ENCODE assay signal across 8 mouse cellular contexts in the genomic region with DNA sequence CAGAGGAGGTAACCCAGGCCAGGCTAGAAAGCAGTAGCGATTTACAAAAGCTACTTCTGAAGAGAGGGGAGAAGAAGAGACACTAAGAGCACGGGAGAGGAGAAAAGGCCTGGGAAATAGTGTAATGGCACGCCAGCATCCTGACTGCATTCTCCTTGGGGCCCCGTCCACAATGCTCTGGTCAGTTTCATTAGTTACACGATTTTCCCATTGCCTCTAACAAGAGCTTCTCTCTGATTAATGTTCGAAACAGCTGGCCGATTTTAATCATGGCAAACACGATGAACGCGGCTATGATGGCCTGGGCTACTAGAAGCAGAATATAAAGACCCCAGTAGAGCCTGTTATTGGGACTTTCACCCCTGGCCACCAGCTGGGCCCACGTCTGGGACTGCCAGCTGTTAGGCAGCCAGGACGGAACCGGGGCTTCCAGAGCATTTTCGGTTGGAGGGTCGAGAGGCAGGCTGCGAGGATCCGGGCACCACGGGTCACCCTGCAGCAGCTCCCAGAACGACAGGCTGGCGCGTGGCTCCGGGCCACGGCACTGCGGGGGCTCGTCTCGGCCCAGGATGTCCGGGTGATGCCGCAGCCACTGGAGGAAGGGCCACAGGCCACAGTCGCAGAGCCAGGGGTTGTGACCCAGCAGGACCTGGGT. TPM values are rescaled to one million over a fixed set of nuclear protein-coding genes. Genes with fewer than 3 reads are reported as not detected.
DNase-seq lines count a peak whose midpoint lies in the region; ATAC-seq and TF ChIP-seq lines count a peak whose summit lies in the region.

No protein-coding gene starts in this region.

- peaks cover 15% of the 10 kb centered on the region for H3K4me1 ChIP-seq in embryonic facial prominence, embryonic 12.5 days
- H3K4me1 ChIP-seq in hindbrain, embryonic 14.5 days (replicated peaks; ENCODE audit: control insufficient read depth, insufficient read depth, low read length), result peaks cover 21% of the 10 kb centered on the region
- peaks cover 16% of the 10 kb centered on the region; the same call in 1 of the 2 replicates for H3K4me1 ChIP-seq in lung, postnatal 0 days (ENCODE audit: insufficient read depth, low read depth, low read length)

- peak overlapping the region; percentile 100 for H3K4me2 ChIP-seq in embryonic facial prominence, embryonic 12.5 days (replicated peaks)
- H3K4me2 ChIP-seq in hindbrain, embryonic 14.5 days (replicated peaks), result peak overlapping the region; percentile 95
- H3K4me2 ChIP-seq in lung, postnatal 0 days (replicated peaks; ENCODE audit: low read depth, low read length), result peak overlapping the region; percentile 93

- peaks cover 62% of the 10 kb centered on the region for H3K27me3 ChIP-seq in embryonic facial prominence, embryonic 12.5 days
- peaks cover 67% of the 10 kb centered on the region for H3K27me3 ChIP-seq in hindbrain, embryonic 14.5 days (ENCODE audit: control insufficient read depth, insufficient read depth, low read length)
- H3K27me3 ChIP-seq in lung, postnatal 0 days (replicated peaks; ENCODE audit: insufficient read depth, low read length), result peaks cover 29% of the 10 kb centered on the region; the same call in 1 of the 2 replicates

- peak overlapping the region; percentile 59 for H3K4me3 ChIP-seq in embryonic facial prominence, embryonic 12.5 days
- peak overlapping the region; percentile 52 for H3K4me3 ChIP-seq in hindbrain, embryonic 14.5 days (replicated peaks; ENCODE audit: low read length)
- H3K4me3 ChIP-seq in lung, postnatal 0 days (ENCODE audit: low read depth, low read length), result peak overlapping the region; percentile 51

- ATAC-seq in embryonic facial prominence, embryonic 12.5 days (ENCODE audit: insufficient number of reproducible peaks, insufficient read depth, low FRiP score, low TSS enrichment), result no peak
- ATAC-seq in hindbrain, embryonic 14.5 days (ENCODE audit: low FRiP score), result peak; percentile 41
- no peak for ATAC-seq in lung, postnatal 0 days

- no peak for TF ChIP-seq EP300 in lung, postnatal 0 days (IDR thresholded peaks at IDR 0.05)

- H3K9me3 ChIP-seq in embryonic facial prominence, embryonic 12.5 days, result no peaks in the 10 kb centered on the region
- no peaks in the 10 kb centered on the region for H3K9me3 ChIP-seq in hindbrain, embryonic 14.5 days (ENCODE audit: control insufficient read depth, low read length)
- no peaks in the 10 kb centered on the region for H3K9me3 ChIP-seq in lung, postnatal 0 days (ENCODE audit: low read length)

- no peak for TF ChIP-seq CTCF in lung, postnatal 0 days (IDR thresholded peaks at IDR 0.05)

- no peak overlapping the region for H3K27ac ChIP-seq in embryonic facial prominence, embryonic 12.5 days
- H3K27ac ChIP-seq in hindbrain, embryonic 14.5 days, result no peak overlapping the region
- no peak overlapping the region for H3K27ac ChIP-seq in lung, postnatal 0 days (ENCODE audit: low read length)

- DNase-seq in layer of hippocampus, postnatal 36 days, result peak; percentile 11 to 24
- no peak for DNase-seq in layer of hippocampus, adult 9-10 months (ENCODE audit: low spot score)
- DNase-seq in hindbrain, embryonic 14.5 days (ENCODE audit: low spot score), result no peak
- no peak for DNase-seq in lung, postnatal 0 days (ENCODE audit: low spot score)
- DNase-seq in testis, postnatal 14 days (ENCODE audit: low spot score), result peak; percentile 20
- no peak for DNase-seq in ovary, postnatal 10 days (ENCODE audit: low spot score)
- DNase-seq in yolk sac, embryonic 10.5 days (ENCODE audit: low spot score), result no peak

- WGBS in embryonic facial prominence, embryonic 12.5 days, result 11% methylated on average over 29 of the region's 29 CpGs
- 10% methylated on average over 29 of the region's 29 CpGs for WGBS in hindbrain, embryonic 14.5 days
- WGBS in lung, postnatal 0 days, result 12% methylated on average over 27 of the region's 29 CpGs

- H3K9ac ChIP-seq in embryonic facial prominence, embryonic 12.5 days, result peak overlapping the region; percentile 61
- peak overlapping the region; percentile 57 for H3K9ac ChIP-seq in hindbrain, embryonic 14.5 days
- peak overlapping the region; percentile 23; the same call in 1 of the 2 replicates for H3K9ac ChIP-seq in lung, postnatal 0 days (replicated peaks; ENCODE audit: low read depth)

- H3K36me3 ChIP-seq in embryonic facial prominence, embryonic 12.5 days, result no peaks in the 10 kb centered on the region
- H3K36me3 ChIP-seq in hindbrain, embryonic 14.5 days (replicated peaks; ENCODE audit: control insufficient read depth, insufficient read depth), result peaks cover 6% of the 10 kb centered on the region; the same call in 1 of the 2 replicates
- no peaks in the 10 kb centered on the region for H3K36me3 ChIP-seq in lung, postnatal 0 days (ENCODE audit: insufficient read depth, low read length)

RNA-seq across cellular contexts. Expression of gene Gp5, which starts 2.5 kb away (rescaled TPM):
- 1 to 10 TPM; 2.0 to 2.1 TPM for total RNA-seq in layer of hippocampus, postnatal 36 days (2021)
- polyA plus RNA-seq in embryonic facial prominence, embryonic 12.5 days (2016; fragmentation: Nextera tagmentation; extraction: Ambion mirVana), result 1.7 and 1.9 TPM in 2 replicates
- polyA plus RNA-seq in hindbrain, embryonic 14.5 days (2014; fragmentation: Nextera tagmentation; extraction: Ambion mirVana), result 0.64 and 0.68 TPM in 2 replicates
- 3.5 and 4.4 TPM in 2 replicates for polyA plus RNA-seq in lung, postnatal 0 days (2015; fragmentation: Nextera tagmentation; extraction: Ambion mirVana)

RNA-seq across cellular contexts. Expression of gene Lrrc15, which starts 25.0 kb away (rescaled TPM):
- total RNA-seq in layer of hippocampus, postnatal 36 days (2021), result under 1 TPM; 0.05 to 0.10 TPM
- polyA plus RNA-seq in embryonic facial prominence, embryonic 12.5 days (2016; fragmentation: Nextera tagmentation; extraction: Ambion mirVana), result 1.1 and 1.2 TPM in 2 replicates
- 0.31 and 0.39 TPM in 2 replicates for polyA plus RNA-seq in hindbrain, embryonic 14.5 days (2014; fragmentation: Nextera tagmentation; extraction: Ambion mirVana)
- 1.4 and 2.0 TPM in 2 replicates for polyA plus RNA-seq in lung, postnatal 0 days (2015; fragmentation: Nextera tagmentation; extraction: Ambion mirVana)

RNA-seq across cellular contexts. Expression of gene Cpn2, which starts 40.8 kb away (rescaled TPM):
- not detected for total RNA-seq in layer of hippocampus, postnatal 36 days (2021)
- polyA plus RNA-seq in embryonic facial prominence, embryonic 12.5 days (2016; fragmentation: Nextera tagmentation; extraction: Ambion mirVana), result not detected in 2 replicates
- not detected in 2 replicates for polyA plus RNA-seq in hindbrain, embryonic 14.5 days (2014; fragmentation: Nextera tagmentation; extraction: Ambion mirVana)
- polyA plus RNA-seq in lung, postnatal 0 days (2015; fragmentation: Nextera tagmentation; extraction: Ambion mirVana), result 0.06 and 0.10 TPM in 2 replicates

Comparison
In these comparisons a context has a peak if more than half of its experiments do, and no peak if none do; other contexts are left out.
1. DNase-seq: peak in layer of hippocampus, postnatal 36 days (2 of 2) and testis, postnatal 14 days (single experiment); none in layer of hippocampus, adult 9-10 months (single experiment), hindbrain, embryonic 14.5 days (single experiment), lung, postnatal 0 days (single experiment), ovary, postnatal 10 days (single experiment) and yolk sac, embryonic 10.5 days (single experiment).
2. Peak in every context shown above with its lines, with median percentiles within 50 percentile points of each other: H3K4me2 ChIP-seq, H3K4me3 ChIP-seq and H3K9ac ChIP-seq.